Mouse (Mus musculus): ENCODE measurements around the gene Lrch4. TPM values are rescaled to one million over a fixed set of nuclear protein-coding genes. Genes with fewer than 3 reads are reported as not detected.

Gene Lrch4
- polyA plus RNA-seq, 1 experiment: 29.1 TPM

GRCm38 (mm10) chr5:137630602-137631001, 1.7 kb downstream of the Lrch4 start:
- H3K27ac ChIP-seq (ENCODE audit: insufficient read depth, low read length): 0 out of 2 replicates have a peak overlapping the region, but pooled peaks have one; percentile 6
- H3K4me3 ChIP-seq (ENCODE audit: insufficient read depth, low read length): peak overlapping the region; percentile 5; the same call in 1 of the 2 replicates
- TF ChIP-seq POLR2A (IDR thresholded peaks at IDR 0.05; ENCODE audit: low read depth, low read length): no peak
- TF ChIP-seq CTCF (IDR thresholded peaks at IDR 0.05; ENCODE audit: borderline replicate concordance, insufficient read depth, low read length): no peak
- H3K4me1 ChIP-seq (ENCODE audit: control insufficient read depth, insufficient read depth, low read length): peaks cover 9% of the 10 kb centered on the region; the same call in 1 of the 2 replicates

DNA sequence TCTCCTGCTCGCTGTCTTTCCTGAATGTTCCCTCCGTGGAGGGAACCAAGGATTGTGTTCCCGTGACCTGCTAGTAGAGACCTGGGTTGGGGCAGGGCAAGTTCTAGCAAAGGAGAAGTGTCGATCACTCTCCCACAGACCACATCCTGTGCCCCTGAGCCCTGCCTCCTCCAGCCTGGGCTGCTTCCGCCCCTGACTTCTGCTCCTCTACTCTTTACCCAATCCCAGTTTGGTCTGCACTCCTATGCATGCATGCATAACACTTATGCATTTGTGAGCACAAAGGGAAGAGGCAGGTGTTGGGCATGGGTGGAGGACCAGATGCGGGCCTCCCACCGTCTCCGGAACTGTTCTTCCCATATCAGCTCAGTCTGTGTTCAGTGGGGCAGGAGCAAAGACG, 2.2 kb downstream of the Lrch4 start:
- no peak overlapping the region for H3K4me3 ChIP-seq (ENCODE audit: insufficient read depth, low read length)
- TF ChIP-seq POLR2A (IDR thresholded peaks at IDR 0.05; ENCODE audit: low read depth, low read length): no peak
- no peak for TF ChIP-seq CTCF (IDR thresholded peaks at IDR 0.05; ENCODE audit: borderline replicate concordance, insufficient read depth, low read length)
- peaks cover 9% of the 10 kb centered on the region; the same call in 1 of the 2 replicates for H3K4me1 ChIP-seq (ENCODE audit: control insufficient read depth, insufficient read depth, low read length)
- no peak overlapping the region for H3K27ac ChIP-seq (ENCODE audit: insufficient read depth, low read length)

DNA sequence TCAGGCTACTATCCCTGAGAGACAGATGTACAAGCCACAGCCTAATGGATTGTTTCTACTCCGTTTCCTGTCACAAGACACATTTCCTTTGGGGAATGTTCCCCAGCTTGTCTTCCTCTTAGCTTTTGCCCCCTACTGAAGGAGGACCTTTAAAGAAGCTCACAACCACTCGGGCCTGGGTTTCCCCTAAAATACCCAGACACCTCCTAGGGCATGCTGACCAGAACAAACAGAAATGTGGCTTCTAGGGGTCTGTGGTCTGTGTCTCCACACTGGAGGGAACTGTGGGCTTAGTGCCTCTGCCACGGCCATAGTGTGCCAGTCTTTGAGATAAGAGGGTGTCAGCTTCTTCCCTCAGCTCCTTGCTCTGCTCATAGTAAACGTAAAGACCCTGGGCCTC, 2.7 kb downstream of the Lrch4 start:
- Histone ChIP-seq H3K27ac (ENCODE audit: insufficient read depth, low read length) (no peak overlapping the region), H3K4me3 (ENCODE audit: insufficient read depth, low read length) (no peak overlapping the region), H3K4me1 (ENCODE audit: control insufficient read depth, insufficient read depth, low read length) (peaks cover 9% of the 10 kb centered on the region; the same call in 1 of the 2 replicates)
- TF ChIP-seq CTCF (IDR thresholded peaks at IDR 0.05; ENCODE audit: borderline replicate concordance, insufficient read depth, low read length) (no peak), POLR2A (IDR thresholded peaks at IDR 0.05; ENCODE audit: low read depth, low read length) (no peak)

DNA sequence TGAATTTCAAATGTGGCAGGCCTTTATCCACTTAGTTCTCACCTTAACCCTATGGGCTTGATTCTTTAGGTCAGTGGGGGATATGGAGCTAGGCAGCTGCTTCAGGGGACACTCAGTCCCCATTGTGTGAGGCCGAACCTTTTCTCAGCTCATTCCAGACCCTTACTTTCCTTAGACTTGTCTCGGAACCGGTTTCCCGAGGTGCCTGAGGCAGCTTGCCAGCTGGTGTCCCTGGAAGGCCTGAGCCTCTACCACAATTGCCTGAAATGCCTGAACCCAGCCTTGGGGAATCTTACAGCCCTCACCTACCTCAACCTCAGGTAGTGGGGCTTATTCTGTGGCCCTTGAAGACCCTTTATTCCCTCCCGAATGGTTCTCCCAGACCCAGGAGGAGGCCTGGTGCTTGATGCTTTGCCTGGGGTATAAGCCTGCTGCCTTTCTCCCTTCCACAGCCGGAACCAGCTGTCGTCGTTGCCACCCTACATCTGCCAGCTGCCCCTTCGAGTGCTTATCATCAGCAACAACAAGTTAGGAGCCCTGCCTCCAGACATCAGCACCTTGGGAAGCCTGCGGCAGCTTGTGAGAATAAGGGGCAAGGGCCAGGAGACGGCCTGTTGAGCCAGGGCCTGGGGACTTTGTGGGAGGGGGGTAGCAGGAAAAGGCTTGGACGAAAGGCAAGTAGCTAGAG, 4.6 kb downstream of the Lrch4 start:
- H3K27ac ChIP-seq (ENCODE audit: insufficient read depth, low read length): no peak overlapping the region
- TF ChIP-seq CTCF (IDR thresholded peaks at IDR 0.05; ENCODE audit: borderline replicate concordance, insufficient read depth, low read length) (no peak), POLR2A (IDR thresholded peaks at IDR 0.05; ENCODE audit: low read depth, low read length) (no peak)
- H3K4me3 ChIP-seq (ENCODE audit: insufficient read depth, low read length): no peak overlapping the region
- H3K4me1 ChIP-seq (ENCODE audit: control insufficient read depth, insufficient read depth, low read length): peaks cover 9% of the 10 kb centered on the region; the same call in 1 of the 2 replicates

DNA sequence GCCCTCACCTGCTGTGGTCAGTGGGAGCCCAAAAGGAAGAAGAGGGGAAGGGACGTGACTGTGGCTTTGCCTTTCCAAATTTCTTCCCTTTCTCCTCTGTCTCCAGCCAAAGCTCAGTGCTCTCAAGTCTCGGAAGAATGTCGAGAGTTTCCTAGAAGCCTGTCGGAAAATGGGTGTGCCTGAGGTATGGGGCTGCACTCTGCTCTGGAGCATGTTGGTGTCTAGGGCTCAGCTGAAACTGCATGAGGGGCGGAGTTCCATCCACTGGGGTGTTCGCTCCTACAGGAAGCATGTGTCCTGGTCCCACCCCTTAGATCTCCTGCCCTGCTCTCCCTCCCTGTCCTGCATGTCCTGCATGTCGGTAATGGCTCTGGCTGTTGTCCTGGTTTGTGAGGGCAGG, 10.6 kb downstream of the Lrch4 start:
- Histone ChIP-seq H3K4me1 (ENCODE audit: control insufficient read depth, insufficient read depth, low read length) (no peaks in the 10 kb centered on the region), H3K4me3 (ENCODE audit: insufficient read depth, low read length) (no peak overlapping the region), H3K27ac (ENCODE audit: insufficient read depth, low read length) (no peak overlapping the region)
- TF ChIP-seq CTCF (IDR thresholded peaks at IDR 0.05; ENCODE audit: borderline replicate concordance, insufficient read depth, low read length): no peak
- TF ChIP-seq POLR2A (IDR thresholded peaks at IDR 0.05; ENCODE audit: low read depth, low read length): no peak

- Histone ChIP-seq H3K4me3 (ENCODE audit: insufficient read depth, low read length) (no peak within 1 kb of the TSS), H3K4me1 (ENCODE audit: control insufficient read depth, insufficient read depth, low read length) (no peaks in the 10 kb centered on the region), H3K27ac (ENCODE audit: insufficient read depth, low read length) (no peak within 1 kb of the TSS)
- TF ChIP-seq POLR2A (IDR thresholded peaks at IDR 0.05; ENCODE audit: low read depth, low read length) (no peak), CTCF (IDR thresholded peaks at IDR 0.05; ENCODE audit: borderline replicate concordance, insufficient read depth, low read length) (peak; percentile 33; the same call in 1 of the 2 replicates)
Observed at GRCm38 (mm10) chr5:137641054-137641453, 12.1 kb downstream of the Lrch4 start, which contains the start of gene Sap25. Gene Sap25 (plus strand): TSS chr5:137641334.

DNA sequence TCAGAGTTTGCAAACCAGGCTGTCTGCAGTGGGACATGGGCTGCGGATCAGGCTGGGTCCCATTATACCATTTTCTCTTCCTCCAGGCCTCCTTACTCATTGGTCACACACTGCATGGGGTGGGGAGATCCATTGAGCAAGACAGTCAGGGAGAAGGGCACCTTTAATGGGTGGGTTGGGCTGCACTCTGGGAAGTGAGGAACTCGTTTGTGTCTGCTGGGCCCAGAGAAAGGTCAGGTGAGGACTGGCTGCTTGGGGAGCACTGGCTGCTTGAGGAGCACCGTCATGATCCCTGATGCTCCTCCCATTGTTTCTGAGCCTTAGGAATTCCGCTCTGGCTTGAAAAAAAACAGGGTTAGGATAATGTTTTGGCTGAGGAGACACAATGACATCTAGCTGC, 14.0 kb downstream of the Lrch4 start:
- TF ChIP-seq CTCF (IDR thresholded peaks at IDR 0.05; ENCODE audit: borderline replicate concordance, insufficient read depth, low read length) (no peak), POLR2A (IDR thresholded peaks at IDR 0.05; ENCODE audit: low read depth, low read length) (no peak)
- H3K27ac ChIP-seq (ENCODE audit: insufficient read depth, low read length): no peak overlapping the region

GRCm38 (mm10) chr5:137644484-137644883, 15.6 kb downstream of the Lrch4 start:
- Histone ChIP-seq H3K4me1 (ENCODE audit: control insufficient read depth, insufficient read depth, low read length) (0 out of 2 replicates have a peak, but pooled peaks cover 3% of the 10 kb centered on the region), H3K27ac (ENCODE audit: insufficient read depth, low read length) (no peak overlapping the region), H3K4me3 (ENCODE audit: insufficient read depth, low read length) (no peak overlapping the region)
- TF ChIP-seq CTCF (IDR thresholded peaks at IDR 0.05; ENCODE audit: borderline replicate concordance, insufficient read depth, low read length) (no peak), POLR2A (IDR thresholded peaks at IDR 0.05; ENCODE audit: low read depth, low read length) (no peak)

More for the DNA sequence above, 14.0 kb downstream of the Lrch4 start:
- no peaks in the 10 kb centered on the region for H3K4me1 ChIP-seq (ENCODE audit: control insufficient read depth, insufficient read depth, low read length)
- H3K4me3 ChIP-seq (ENCODE audit: insufficient read depth, low read length): no peak overlapping the region

DNA sequence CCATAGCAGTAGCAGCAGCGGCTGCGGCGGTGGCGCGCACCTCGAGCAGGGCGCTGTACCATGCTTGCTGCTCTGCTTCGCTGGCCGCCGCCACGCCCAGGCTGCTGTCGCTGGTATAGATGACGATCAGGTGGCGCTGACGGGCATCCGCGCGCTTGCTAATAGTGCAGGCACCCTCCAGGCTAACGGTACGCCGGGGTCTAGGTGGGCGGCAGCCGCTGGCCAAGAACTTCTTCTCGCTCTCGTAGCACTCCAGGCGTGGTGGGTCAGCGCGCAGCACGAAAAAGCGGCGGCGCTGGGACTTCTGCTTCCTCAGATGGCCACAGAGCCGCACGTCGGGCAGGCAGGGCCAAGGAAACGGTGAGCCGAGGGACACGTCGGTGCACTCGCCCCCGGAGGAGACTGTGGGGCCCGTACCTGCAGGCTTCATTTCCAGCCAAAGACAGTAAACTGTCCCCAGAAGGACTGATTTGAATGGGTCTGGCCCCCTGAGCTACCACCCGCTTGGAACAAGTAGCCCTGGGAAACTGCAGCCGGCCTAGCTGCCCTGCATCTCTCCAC, 16.2 kb downstream of the Lrch4 start:
- Histone ChIP-seq H3K4me1 (ENCODE audit: control insufficient read depth, insufficient read depth, low read length) (0 out of 2 replicates have a peak, but pooled peaks cover 3% of the 10 kb centered on the region), H3K27ac (ENCODE audit: insufficient read depth, low read length) (no peak overlapping the region), H3K4me3 (ENCODE audit: insufficient read depth, low read length) (peak overlapping the region; percentile 6; the same call in 1 of the 2 replicates)
- TF ChIP-seq POLR2A (IDR thresholded peaks at IDR 0.05; ENCODE audit: low read depth, low read length) (no peak), CTCF (IDR thresholded peaks at IDR 0.05; ENCODE audit: borderline replicate concordance, insufficient read depth, low read length) (no peak)

GRCm38 (mm10) chr5:137645652-137646091, 16.8 kb downstream of the Lrch4 start, which contains the start of gene Irs3:
Gene Irs3 (minus strand): TSS chr5:137645714.
- TF ChIP-seq POLR2A (IDR thresholded peaks at IDR 0.05; ENCODE audit: low read depth, low read length) (peak; percentile 40; the same call in 1 of the 2 replicates), CTCF (IDR thresholded peaks at IDR 0.05; ENCODE audit: borderline replicate concordance, insufficient read depth, low read length) (no peak)
- H3K4me3 ChIP-seq (ENCODE audit: insufficient read depth, low read length): peak within 1 kb of the TSS; percentile 6; the same call in 1 of the 2 replicates
- no peak within 1 kb of the TSS for H3K27ac ChIP-seq (ENCODE audit: insufficient read depth, low read length)
- H3K4me1 ChIP-seq (ENCODE audit: control insufficient read depth, insufficient read depth, low read length): 0 out of 2 replicates have a peak, but pooled peaks cover 3% of the 10 kb centered on the region

All from embryonic fibroblast, embryonic 13.5 days (primary cell).